Mouse (Mus musculus) cerebellum, adult 8-10 months (tissue): ENCODE measurements around the gene Lbp.

Experiments used
- DNase-seq: peaks from one replicate; pipeline ENCODE4 v3.0.0; 2022

Gene Lbp

DNA sequence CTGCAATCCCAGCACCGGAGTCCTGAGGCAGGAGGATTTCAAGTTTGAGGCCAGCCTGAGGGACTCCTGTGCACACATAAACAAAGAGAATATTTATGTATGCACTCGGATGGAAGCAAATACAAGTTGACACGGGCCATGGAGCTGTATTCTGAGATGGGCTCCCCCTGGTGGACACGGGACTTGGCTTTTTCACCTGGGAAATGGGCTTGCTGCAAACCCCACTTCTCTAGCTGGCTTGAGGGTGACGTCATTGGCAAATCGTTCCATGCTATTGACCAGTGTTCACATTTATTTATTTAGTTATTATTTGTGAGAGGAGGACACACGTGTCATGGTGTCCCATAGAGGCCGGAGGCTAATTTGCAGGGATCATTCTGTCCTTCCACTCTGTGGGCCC is 10.1 kb downstream of the Lbp start:
- no peak for DNase-seq

DNA sequence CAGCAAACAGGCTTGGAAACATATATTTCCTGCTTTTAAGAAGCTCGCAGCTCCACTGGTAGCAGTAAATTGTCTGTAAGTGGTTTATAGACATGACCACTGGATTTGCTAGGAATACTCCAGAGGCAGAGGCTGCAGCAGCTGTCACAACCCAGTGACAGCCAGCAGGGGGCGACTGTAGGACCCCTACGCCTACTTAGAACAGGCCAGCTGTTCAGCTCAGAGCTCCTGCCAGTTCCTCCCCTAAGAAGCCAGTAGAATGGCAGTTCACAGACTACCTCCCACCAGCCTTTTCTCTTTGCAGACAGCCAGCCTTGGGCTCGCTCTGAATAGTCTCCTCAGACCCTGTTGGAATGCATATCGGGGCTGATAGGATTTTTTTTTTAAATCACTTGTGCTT is 10.7 kb downstream of the Lbp start:
- DNase-seq: peak; percentile 7

GRCm38 (mm10) chr2:158321596-158321995 is 15.3 kb downstream of the Lbp start:
- no peak for DNase-seq

GRCm38 (mm10) chr2:158322845-158323244 is 16.6 kb downstream of the Lbp start:
- DNase-seq: no peak

DNA sequence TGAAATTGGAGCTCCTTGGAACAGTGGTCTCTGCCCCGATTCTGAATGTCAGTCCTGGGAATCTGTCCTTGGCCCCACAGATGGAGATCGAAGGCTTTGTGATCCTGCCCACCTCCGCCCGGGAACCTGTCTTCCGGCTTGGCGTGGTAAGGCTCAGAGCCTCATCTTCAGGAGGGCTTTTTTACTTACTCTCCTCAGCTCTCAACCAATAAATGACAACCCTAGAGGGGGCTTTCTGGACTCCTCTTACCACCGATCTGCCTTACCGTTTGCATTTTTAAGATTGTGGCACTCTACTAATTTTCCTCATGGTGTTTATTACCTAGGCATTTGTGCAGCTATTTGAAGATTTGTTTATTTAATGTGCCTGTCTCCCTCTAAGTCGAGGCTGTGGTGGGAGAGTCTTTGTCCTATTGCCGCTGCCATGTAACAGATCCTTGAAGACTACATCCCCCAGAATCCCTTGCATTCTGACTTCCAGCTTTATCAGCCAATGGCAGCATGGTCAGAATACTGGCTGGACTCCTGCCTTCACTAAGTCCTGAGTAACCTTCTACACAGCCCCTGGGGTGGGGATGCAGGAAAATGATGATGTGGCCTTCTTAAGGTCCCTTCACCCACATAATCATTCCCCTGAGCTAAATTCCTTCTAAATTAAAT is 18.4 kb downstream of the Lbp start:
- DNase-seq: no peak

DNA sequence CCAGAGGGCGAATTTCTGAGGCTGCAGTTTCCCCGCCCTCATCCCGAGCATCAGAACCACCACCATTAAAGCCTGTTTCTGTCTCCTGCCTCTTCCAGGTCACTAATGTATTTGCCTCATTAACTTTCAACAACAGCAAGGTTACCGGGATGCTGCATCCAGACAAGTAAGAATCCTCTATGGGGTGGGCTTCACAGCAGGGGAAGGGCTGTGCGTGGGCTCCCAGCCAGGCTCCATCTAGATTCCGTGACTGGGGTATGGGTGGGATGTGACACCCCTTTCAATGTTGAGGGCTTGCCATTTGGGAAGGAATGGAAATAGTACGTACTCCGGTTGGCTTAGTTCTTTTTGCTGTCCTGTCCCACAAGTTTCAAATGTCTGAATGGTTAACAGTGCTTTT is 19.3 kb downstream of the Lbp start:
- no peak for DNase-seq

DNA sequence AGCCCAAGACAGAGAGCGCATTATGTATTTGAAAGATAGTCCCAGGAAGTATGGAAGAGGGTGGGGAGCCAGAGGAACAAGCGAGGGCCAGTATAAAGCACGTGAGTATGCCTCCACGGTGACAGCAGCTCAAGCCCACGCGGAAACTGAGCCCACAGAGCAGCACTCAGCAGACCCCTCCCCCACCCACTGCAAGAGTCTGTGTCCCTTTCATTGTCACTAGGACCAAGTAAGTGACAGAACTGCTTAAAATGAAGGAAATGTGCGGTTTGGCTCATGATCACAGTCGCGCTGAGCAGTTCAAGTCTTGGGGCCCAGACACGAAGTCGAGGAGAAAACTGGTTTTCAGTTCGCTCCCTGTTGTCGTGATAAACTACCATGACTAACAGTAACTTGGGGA is 28.1 kb downstream of the Lbp start:
- no peak for DNase-seq

- no peak for DNase-seq
Observed at GRCm38 (mm10) chr2:158337698-158338097, 31.4 kb downstream of the Lbp start.

- DNase-seq: peak; percentile 32
Observed at GRCm38 (mm10) chr2:158339948-158340564, 33.8 kb downstream of the Lbp start.

- DNase-seq: no peak
Observed at GRCm38 (mm10) chr2:158341324-158341723, 35.0 kb downstream of the Lbp start.

DNA sequence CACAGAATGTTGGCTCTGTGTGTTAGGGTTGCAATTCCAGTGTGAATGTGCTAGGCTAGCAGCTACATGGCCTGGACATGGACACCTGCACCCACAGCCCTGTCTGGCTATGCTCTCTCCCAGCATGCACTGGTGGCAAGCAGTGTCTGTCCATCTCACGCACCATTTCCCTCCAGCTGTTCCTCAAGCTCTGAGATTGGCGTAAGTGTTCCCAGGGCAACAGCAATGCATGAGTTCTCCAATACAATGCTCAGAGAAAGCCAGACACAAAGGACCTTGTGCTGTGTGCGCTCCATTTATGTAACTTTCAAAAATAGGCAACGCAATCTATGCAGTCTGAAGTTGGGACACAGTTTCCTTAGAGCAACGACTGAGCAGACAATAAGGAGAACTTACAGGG is 37.2 kb downstream of the Lbp start:
- DNase-seq: no peak

GRCm38 (mm10) chr2:158346467-158346866 is 40.2 kb downstream of the Lbp start:
- no peak for DNase-seq

GRCm38 (mm10) chr2:158347868-158348267 is 41.6 kb downstream of the Lbp start:
- DNase-seq: peak; percentile 63

GRCm38 (mm10) chr2:158352801-158353520 is 46.7 kb downstream of the Lbp start:
- DNase-seq: no peak

- no peak for DNase-seq
Observed at GRCm38 (mm10) chr2:158354348-158355114, 48.2 kb downstream of the Lbp start.

DNA sequence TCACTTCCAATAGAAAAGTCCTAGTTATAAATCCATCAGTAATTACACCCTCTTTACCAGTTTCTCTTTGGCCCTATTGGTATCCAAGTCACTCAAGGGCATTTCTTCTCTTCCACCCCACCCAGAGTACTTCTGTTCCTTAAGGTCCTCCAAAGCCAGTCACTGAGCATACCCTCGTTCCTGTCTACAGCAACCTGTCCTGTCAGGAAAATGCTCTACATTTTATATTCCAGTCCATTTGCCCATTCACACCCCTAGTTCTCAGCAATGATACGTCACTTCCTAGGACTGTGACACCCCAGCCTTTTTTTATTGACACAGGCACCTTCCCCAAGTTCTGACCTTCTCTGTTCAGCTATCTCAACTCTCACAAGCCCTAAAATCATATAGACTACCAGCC is 48.9 kb downstream of the Lbp start:
- no peak for DNase-seq

- DNase-seq: no peak
Observed at GRCm38 (mm10) chr2:158356121-158356520, 49.8 kb downstream of the Lbp start.

- no peak for DNase-seq
Observed at GRCm38 (mm10) chr2:158359757-158360620, 53.7 kb downstream of the Lbp start.

- peak; percentile 75 for DNase-seq
Observed at GRCm38 (mm10) chr2:158360873-158361677, 54.8 kb downstream of the Lbp start.

- no peak for DNase-seq
Observed at GRCm38 (mm10) chr2:158361678-158362320, 55.5 kb downstream of the Lbp start.

GRCm38 (mm10) chr2:158364175-158364574 is 57.9 kb downstream of the Lbp start:
- DNase-seq: no peak
